Mouse (Mus musculus): ENCODE data around the gene Sergef.

Sergef gene

DNA sequence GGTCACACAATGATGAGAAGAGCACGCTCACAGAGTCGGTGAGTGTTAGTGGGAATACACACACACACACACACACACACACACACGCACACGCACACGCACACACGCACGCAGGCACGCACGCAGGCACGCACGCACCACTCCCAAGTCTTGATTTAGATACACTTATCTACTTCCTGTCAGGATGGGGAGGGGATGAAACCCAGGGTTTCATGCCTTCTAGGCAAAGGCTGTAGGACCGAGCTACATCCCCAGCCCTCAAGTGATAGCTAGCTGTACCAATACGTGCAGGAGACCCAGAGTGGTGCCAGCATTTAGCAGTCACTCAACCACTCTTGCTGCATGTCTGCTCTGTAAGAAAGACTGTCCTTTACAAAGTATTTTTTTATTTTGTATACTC is 137.0 kb downstream of the Sergef start:
- DNase-seq (ENCODE audit: low read depth, low spot score), result no peak

DNA sequence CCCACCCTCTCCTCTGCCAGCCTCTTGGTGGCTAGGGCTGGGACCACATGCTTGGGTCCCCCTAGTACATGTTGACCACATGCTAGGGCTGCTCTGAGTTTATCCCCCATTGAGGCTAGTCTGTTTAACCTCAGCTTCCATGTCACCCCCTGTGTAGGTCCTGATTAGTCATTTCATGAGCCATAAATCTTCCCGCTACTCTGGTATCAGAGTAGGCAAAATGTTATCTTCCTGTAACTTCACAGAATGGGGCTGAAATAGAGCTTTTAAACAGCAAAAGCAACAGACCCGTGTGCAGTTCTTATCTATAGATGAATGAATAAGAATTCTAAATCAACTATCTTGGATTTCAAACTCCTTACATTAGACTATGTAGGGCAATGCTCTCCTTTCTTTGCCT is 138.1 kb downstream of the Sergef start:
- DNase-seq (ENCODE audit: low read depth, low spot score), result no peak

DNA sequence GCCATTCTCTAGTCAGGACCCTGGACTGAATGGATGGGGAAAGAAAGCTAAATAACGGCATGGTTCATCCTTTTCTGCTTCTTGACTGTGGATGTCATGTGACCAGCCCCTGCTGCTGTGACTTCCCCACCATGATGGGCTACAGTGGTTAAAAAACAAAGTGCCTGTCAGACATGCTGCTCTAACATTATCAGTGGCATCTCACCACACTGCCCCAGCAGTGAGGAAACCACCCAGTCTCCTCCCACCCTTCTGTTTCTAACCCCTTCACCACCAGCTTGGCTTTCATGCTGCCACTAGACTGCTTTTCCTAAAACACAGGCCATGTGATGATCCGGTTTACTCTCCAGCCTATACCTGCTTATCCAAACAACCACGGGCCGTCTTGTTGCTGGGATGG is 140.0 kb downstream of the Sergef start:
- no peak for DNase-seq (ENCODE audit: low read depth, low spot score)

DNA sequence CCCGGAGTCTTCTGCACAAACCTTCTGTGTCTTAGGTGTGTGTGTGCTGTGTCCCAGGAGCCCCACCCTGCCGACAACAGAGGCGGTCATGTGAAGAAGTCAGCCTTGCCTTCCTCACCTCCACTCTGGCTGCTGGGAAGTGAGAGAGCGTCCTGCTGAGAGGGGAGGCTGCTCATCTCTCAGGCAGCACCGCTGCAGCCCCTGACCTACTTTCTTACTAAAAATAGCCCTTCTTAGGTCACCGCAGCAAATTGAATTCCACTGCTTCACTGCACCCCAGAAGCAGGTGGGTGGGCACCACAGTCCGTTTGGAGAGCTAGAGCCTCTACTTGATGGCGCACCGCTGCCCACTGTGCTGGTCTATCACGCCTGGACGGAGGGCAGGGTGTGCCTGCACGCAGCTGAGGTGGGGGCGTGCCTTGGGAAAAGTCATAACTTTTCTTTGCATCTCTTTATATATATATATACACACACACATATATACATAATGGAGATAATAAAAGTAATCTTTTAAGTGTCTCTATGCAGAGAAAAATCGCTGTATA is 147.4 kb downstream of the Sergef start:
- DNase-seq (ENCODE audit: low read depth, low spot score), result peak; percentile 58

DNA sequence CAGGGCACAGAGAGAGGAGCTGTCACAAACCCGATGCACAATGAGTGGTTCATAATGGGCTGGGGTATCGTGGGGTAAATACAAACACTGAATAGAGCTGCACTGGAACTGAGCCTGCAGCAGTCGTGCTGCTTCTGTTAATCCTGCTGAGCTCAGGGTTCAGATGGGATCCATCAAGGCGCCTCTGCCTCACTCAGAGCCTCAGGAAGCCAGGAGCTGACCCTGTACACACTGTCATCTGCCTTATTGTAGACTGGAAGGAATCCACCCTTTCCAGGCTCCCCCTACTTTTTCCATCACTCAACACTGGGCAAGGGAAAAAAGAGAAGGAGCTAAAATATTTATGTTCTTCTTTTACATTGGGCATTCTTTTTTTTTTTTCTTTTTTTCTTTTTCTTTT is 152.3 kb downstream of the Sergef start:
- DNase-seq (ENCODE audit: low read depth, low spot score), result no peak

DNA sequence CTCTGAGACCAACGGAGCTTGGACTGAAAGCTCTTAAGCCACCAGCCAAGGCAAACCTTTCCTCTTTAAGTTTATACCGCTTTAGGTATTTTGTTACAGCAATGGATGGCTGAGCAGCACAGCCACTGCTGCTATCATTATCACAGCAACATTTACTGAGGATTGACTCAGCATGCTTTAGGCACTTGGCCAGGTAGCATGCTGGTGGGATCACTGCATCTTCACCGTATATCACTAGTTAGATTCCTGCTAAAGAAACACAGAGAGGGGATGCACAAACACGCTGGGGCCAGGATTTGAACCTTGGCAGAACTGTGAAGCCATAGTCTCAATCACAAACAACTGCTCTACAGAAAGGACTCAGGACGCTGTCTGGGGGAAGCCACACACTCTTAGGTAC is 152.8 kb downstream of the Sergef start:
- no peak for DNase-seq (ENCODE audit: low read depth, low spot score)

DNA sequence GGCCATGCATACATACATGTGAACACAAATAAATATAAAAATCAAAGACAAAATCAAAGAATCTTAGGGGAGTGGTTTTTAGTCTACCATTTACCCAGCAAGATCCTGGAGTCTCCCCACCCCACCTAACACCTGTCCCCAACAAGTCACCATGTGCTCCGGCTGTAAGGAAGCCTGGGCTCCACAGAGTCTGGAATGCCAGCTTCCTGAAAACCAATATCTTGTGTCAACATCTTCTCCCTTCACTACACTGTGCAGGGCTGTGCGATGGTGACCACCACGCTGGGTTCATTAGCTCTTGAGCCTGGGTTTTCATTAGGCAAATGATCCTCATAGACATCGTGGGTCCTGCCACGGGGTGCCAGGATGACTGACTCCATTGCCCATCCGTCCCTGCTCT is 155.4 kb downstream of the Sergef start:
- no peak for DNase-seq (ENCODE audit: low read depth, low spot score)

DNA sequence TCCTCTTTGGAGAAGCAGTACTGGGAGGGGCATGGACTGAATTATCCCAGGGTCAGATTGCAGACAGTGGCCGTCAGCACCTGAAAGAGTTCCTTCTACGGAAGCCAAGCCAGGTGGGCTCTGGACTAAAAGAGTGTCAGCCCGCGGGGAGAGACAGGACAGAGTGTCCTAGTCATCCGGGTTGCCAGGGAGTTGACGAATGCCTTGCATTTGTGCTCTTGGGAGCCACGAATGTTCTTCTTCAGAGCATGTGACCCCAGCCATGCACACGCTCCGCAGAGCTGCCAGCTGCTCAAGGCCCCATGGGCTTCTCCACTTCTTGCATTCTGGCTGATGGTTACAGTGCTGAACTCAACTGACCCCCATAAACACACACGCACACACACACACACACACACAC is 156.6 kb downstream of the Sergef start:
- DNase-seq (ENCODE audit: low read depth, low spot score), result no peak

DNA sequence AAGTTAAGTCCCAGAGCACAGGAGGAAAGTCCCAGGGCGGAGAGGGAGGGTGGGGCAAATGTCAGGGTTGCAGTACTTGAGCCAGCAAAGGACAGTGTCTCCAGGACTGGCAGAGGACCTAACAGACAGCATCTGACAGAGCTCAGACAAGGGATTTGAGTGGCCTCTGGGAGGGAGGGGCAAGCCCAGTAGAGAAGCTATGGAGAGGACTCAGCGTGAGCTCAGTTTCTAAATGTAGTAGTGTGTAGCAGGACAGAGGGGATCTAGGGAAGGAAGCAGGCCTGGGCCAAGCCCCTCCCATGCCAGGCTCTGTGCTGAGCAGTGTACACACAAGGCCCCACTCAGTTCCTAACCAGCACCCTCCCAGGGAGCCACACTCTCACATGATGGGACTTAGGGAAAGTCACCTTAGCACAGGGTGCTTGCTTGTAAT is 157.5 kb downstream of the Sergef start:
- DNase-seq (ENCODE audit: low read depth, low spot score), result no peak

DNA sequence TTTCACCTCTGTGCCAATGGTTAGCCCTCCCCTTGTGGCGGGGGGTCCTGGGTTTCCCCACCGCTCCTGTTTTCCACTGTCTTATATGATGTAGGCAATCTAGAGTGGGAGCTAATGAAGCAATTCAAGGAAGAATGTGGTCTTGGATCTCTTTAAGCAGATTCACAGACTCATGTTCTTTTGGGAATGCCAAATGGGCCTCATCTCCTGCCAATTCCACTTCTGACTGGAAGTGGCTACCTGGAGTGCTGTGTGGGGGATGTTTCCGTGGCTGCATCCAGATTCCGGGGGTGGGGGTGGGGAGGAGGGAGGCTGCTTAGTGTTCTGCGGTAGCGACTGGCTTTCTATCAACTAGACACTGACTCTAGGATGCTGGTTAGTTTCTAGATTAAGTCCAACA is 159.8 kb downstream of the Sergef start:
- peak; percentile 95 for DNase-seq (ENCODE audit: low read depth, low spot score)

DNA sequence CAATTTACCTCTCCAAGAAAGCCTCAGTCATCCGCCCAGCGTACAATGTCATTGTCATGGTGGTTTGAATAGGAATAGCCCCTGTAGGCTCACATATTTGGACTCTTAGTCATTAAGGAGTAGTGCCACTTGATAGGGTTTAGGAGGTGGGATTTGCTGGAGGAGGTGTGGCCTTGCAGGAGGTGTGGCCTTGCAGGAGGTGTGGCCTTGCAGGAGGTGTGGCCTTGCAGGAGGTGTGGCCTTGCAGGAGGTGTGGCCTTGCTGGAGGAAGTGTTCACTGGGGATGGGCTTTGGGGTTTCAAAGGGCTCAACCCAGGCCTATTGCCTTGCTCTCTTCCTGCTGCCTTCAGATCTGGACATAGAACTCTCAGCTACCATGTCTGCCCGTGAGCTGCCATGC is 162.2 kb downstream of the Sergef start:
- no peak for DNase-seq (ENCODE audit: low read depth, low spot score)

DNA sequence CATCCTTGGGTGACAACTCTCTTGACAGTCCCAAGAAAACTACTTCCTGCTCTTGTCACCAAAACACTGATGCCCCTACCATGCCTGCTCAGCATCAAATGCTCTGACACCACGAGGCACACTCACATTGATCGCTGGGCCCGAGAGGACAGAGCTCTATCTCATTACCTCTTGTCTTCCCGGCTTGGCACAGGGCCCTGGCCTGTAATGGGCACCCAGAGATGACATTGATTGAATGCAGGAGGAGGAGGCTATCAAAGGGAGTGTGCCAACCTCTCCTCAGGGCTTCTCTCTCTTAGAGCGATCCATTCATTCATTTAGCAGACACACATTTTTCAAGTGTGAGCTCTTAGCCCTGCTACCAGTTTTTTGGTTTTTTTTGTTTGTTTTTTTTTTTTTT is 164.1 kb downstream of the Sergef start:
- no peak for DNase-seq (ENCODE audit: low read depth, low spot score)

DNA sequence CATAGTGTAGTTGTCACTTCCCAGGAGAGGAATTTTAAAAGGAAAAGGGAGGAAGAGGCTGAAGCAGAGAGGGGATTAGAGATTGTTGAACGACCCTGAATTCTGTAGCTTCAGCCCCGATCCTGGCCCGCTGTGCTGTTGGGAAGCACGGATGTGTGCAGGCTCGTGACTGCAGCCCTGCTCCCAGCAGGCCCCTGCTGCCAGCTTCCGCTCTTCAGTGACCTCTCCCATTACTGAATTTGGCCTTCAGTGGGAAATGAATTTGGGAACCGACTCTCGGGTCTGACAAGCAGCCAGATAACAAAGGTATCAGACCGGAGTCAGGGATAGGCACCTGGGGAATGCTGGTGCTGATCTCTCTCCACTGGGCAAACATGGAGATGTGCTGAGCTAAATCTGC is 166.5 kb downstream of the Sergef start:
- peak; percentile 47 for DNase-seq (ENCODE audit: low read depth, low spot score)

DNA sequence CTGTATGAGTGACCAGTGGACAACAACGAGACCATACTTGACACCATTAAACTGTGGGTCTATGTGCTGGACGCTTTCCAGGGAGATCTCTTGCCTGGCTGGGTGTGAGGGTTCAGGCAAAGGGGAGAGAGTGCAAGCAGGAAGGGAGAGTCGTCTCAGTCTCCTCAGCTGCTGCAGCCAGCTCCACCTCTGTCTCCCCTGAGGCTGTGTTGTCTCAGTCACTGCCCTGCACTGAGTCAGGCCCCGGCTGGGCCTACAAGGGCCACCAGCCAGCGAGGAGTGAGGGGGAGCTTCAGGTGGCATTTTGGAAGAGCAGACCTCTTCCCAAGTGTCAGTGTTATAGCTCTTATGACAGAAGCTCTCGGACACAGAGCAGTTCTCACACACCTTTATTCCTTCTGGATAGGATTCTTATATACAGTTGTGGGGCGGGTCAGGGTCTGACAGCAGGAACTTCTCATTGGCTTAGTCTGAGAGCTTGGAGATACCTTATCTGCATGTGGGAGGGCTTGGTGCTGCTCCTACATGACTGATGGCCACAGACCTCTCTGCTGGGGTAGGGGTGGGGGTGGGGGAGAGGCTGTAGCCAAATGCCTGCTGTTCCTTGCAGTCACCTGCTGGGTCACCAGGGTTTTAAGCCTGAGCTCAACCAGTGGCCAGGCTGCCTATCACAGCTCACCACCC is 168.4 kb downstream of the Sergef start:
- no peak for DNase-seq (ENCODE audit: low read depth, low spot score)

DNA sequence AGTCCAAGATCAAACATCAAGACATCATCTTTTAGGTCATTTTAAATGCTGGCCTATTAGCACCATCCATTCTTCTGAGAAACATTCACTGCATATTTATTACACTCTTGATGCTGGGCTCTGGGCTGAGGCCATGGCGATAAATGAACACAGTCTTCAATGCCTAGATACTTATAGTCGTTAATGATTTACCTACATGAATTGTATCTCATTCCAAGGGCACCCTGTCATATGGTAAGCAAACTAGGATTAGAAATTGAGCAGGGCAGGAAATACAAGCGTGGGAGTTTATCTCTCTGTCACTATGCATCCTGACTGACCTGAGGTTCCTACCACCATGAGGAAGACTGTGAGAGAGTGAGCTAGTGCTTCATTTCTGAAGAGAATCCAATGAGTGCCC is 170.1 kb downstream of the Sergef start:
- DNase-seq (ENCODE audit: low read depth, low spot score), result no peak

DNA sequence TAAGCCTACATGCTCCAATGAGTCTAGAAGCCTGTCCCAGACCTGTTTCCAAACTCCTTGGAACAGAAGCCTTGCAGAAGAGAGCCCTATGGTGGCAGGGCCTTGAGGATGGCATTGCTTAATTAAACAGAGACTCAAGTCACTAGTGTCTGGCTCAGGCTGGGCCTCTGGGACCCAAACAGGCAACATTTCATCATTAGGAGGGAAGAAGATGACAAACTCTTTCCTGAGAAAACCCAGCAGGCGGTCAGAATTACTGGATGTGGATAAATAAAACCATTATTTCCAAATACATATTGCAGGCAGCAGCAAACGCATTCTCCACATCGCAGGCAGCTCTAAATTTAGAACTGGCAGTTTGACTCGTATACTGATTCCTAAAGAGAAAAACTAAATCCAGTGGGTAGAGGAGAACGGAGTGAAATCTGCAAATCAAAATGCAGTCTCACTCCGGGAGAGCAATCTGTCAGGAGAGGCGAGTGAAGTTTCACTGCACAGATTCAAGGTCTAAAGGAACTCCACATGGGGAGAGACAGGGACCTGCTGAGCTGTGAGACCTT is 173.1 kb downstream of the Sergef start:
- peak; percentile 68 for DNase-seq (ENCODE audit: low read depth, low spot score)

DNA sequence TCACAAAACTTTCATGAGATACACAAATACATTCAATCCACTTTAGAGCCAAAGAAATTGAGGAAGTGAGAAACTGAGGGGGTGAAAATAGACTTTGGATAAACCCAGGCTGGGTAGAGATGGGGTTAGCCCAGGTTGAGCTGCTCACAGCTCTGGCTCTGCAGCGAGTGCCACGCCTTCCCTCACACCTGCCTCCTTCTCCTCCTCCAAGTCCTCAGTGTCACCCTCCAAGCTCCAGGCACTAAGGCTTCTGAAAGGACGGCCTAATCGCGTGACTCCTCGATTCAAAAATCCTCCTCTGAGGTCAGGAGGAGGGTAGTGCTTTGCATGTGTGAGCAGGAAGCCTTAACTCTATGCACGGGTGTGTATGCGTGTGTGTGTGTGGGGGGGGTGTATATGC is 176.5 kb downstream of the Sergef start:
- DNase-seq (ENCODE audit: low read depth, low spot score), result no peak

DNA sequence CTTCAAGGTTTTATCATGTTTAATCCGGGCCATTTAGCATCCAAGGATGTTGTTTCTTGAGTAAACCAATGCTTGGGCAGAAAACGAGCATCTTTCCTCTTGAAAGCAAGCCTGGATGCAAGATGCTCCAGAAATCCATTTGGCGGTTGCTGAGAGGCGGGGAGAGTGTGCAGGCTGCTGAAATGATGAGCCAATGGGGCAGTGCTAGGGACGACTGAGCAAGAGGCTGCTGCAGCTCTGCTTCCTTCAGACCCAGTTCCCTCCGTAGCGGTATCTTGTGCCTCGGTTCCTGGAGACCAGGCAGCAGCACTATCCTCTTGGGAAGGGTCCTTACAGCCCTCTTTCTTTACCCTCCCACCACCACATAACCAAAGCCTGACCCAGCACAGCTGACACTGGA is 177.3 kb downstream of the Sergef start:
- DNase-seq (ENCODE audit: low read depth, low spot score), result peak; percentile 81

DNA sequence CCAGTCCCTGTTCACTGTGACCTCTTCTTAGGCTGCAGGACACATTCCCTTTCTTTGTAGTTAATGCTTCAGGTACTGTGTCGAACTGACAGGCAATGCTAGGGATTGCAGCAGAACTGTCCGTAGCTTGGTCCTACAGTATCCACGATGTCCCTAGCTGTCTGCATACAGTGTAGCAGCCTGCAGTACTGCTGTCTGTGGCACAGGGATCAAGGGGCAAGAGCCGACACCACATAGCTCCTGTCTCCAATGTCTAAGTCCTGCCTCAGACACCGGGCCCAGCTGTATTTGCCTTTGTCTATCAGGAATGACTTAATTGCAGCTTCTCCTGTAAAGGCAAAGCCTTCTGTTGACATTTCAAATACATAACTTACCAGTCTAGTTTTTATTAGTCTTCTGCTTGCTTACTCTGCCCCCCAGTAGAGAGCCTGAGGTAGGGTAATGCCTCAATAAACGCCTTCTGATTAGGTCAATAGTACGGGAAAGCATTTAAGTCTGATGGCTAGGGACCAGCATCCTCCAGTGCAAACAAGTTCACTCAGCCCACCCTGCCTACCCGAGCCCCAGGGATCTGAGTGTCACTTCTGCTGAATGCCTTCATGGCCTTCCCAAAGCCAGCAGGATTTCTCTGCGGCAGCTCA is 179.9 kb downstream of the Sergef start:
- no peak for DNase-seq (ENCODE audit: low read depth, low spot score)

DNA sequence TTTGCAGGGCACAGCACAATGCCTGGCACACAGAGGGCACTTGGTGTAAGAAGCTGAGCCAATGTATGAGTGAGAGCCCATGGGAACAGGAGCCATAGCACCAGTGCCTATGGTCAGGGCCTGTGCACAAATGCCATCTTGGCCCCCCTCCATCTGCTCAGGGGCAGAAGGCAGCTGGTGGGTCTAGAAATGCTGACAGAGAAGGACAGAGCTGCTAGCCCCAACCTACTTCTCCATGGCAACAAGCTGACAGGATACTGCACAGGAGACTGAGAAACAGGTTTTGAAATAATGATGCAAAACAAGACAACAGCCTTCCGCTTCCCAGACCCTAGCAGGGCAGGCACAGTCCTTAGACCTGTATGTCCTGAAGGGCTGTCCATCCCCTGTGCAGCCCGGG is 180.4 kb downstream of the Sergef start:
- DNase-seq (ENCODE audit: low read depth, low spot score), result peak; percentile 89

DNA sequence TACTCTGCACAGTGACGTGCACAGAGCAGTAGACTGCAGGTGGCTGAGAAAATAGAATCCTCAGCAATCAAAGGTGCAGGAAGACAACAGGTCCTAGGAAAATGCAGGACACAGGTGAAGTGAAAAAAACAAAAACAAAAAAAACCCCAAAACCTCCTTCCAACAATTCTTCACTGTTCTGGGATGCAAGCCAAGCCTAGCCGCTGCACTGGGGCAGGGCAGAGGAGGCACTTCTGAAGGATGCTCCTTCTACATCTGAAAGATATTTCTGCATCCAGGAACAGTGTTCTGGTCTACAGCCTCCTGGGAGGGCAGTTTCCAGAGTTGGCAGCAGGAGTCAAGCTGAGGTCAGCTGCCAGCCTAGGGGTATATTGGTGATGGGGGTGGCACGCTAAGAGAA is 181.7 kb downstream of the Sergef start:
- DNase-seq (ENCODE audit: low read depth, low spot score), result no peak

DNA sequence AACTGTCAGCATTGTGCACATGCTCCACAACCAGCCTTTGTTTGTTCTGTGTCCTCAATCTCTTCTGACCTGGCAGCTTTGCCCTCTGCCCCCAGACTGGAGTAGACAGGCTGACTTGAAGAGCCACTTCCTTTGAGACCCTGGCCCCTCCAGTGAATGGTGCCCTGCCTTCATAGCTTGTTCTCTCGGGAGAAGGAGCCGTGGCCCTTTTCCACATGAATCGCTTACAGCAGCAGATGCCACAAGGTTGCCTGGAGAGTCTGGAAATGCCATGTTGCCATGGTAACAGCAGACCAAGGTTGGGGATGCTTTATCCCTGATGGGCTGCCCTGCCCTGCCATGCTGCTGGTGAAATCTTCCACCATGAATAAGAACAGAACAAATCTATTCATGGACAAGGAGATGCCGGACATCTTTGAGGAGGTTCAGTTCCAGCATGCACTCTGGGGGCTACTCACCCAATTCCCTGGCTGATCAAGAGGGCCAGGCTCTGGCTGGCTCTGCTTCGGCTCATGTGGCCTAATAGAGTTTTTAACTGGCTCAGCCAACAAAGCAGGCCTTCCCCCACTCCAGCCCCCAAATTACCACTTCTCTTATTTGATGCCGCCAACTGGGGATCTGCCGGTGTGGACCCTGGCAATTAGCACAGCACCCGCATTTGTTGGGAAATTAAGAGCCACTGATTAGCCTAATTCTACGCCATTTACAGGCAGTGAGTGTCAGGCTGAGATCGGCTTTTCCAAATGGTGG is 185.5 kb downstream of the Sergef start:
- DNase-seq (ENCODE audit: low read depth, low spot score), result peak; percentile 95
